Mouse (Mus musculus): Measurements from ENCODE around the gene Scaf1.
A peak's percentile ranks its signal among the peaks of the same experiment; 100 is the strongest.

Gene Scaf1

DNA sequence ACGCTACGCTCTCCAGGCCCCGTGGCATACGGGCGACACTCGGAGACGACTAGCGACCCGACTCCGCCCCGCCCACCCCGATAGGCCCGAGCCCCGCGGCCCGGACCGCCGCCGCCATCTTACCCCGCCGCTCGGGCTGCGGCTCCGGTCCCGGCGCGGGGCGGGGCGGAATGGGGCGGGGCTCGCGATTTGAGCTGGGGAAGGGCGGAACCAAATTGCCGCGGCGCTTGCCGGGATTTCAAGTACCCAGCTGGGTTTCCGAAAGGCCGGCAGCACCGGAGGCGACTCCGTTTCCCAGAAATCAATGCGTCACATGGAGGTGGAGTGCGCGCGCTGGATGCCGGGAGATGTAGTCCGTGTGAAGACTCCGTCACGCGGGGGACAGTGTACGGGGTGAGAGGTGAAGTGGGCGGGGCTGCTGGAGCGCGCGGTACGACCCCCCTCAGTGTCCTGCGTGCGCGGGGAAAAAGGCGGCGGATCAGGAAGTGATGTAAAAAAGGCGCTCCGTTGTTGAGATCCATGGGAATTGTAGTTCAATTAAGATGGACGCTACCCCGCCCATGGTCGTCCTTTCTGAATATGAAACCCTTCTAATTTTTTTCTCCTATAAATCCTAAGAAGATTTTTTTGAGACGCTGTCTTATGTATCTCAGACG lies at the start of gene Scaf1:
Gene Scaf1, minus strand, starts transcription at position 407 of the 656 bp plus-strand sequence.
- DNase-seq: peak; percentile 100

DNA sequence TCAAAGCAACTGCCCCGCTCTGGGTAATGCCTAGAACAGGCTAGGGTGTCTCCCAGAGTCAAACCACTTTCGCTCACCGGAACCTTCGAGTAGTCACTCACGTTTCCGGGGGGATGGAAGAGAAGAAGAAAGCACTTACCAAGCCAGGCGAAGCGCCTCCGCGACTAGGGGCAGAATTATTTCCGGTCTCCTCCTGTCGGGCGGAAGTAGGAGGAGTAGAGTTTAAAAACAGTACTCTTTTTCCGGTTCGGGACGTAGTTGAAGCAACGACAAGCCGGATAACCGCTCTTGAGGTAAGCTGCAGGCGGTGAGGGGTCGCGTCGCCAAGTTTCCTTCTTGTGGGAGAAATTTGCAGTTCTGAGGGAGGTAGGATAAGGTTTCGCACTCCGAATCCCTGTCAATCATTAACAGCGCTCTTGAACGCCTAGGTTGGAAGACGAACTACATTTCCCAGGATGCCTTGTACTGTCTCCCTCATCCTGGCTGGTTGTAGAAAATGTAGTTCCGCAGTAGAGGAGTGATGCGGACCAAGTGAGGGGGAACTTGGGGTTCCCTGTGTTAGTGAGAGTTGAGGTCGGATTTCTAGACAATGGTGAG lies 46.2 kb upstream of the Scaf1 start, which contains the start of the genes Nosip and Prrg2:
Gene Nosip, plus strand, starts transcription at position 191 of the 597 bp plus-strand sequence.
Gene Prrg2, minus strand, starts transcription at position 439 of the 597 bp plus-strand sequence.
- DNase-seq: peak; percentile 87 to 94

DNA sequence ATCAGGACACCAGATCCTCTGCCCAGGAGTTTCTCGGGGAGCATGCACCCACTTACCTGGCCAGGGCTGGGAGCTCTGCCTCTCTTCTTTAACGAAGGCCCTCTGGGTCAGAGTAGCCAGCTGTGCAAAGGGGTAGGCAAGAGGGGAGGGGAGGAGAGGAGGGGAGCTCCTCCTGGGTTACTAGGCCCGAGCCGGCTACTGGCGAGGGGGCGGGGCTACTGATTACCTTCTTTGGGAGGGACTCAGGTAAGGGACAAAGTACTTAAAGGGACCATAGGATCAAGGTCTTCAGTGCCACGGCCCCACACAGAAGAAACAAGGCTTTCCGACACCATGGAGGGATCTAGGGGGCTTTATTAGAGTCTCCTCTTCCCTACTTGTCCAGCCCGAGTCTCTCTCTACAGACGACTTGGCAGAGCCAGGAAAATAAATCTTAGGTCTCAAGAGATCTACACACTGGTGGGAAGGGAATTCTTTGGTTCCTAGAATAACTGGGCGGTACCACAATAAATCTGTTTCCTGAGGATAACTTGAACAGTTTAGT lies 45.4 kb upstream of the Scaf1 start:
- DNase-seq: peak in 1 of 2 experiments; percentile 46

DNA sequence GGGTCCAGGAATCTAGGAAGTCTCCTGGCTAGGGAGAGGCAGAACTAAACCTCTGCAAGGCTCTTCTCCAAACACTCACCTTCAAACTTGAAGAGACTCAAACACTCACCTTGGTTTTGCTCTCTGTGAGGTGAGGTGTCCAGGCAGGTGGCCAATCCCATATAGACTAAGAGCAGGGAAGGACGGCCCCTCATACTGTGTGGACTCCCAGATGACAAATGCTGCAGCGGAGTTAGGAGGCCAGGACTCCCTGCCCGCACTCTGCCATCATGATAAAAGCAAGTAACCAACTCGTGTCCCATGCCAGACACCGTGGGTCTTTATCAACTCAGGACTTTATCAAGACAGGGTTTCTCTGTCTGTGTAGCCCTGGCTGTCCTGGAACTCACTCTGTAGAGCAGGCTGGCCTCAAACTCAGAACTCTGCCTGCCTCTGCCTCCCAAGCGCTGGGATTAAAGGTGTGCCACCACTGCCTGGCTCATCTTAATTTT lies 44.5 kb upstream of the Scaf1 start:
- DNase-seq: no peak

DNA sequence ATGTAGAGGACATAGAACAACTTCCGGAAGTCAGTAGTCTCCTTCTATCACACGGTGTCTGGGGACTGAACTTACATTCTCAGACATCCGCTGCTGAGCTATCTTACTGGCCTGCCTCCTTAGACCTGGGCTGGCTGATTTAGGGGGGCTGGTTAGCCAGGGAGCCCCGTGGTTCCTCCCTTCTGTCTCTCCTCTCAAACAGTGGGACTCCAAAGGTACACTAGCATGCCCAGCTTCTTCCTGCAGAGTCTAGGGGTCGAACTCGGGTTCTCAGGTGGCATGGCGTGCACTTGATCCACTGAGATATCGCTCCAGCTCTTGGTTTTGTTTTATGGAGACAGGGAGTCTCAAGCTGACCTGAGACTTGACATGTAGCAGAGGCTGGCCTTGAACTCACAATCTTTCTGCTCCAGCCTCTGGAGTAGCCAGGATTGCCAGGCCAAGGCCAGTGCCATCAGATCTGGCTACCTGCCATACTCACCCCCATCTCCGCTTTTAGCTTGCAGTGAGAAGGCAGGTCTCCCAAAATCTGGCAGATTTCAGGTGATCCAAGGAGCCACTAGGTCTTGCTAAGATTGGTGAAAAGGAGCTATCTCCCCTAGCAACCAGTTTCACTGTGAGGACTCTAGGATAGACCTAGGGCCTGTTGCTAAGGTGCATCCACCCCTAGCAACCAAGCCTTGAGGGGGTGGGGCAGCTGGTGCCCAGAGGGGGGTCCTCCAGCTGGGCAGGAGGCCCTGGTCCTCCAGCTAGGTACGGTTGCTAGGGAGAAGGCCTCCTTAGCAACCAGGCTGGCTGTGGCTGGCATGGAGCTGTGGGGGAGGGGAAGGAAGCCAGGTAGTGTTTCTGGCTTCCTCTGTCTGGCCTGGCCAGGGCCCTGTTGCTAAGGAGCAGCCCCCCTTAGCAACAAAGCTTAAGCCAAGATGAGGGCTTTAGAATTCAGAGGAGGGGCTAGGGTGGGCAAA lies 42.7 kb upstream of the Scaf1 start:
- no peak for DNase-seq

DNA sequence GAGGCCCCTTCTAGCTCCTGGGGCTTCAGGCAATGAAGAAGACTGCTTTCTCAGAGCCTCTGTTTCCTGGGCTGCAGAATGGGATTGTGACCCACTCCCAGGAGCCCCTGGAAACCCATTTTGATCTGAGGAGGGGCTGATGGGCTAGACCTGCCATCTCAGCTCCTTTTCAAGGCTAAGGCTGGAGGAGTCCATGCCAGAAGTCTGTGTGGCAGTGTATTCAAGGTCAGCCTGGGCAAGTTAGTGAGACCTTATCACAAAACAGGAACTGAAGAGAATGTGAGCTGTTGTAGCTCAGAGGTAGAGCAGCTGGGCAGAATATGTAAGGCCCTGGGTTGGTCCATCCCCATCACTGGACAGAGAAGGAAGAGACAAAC lies 40.8 kb upstream of the Scaf1 start:
- no peak for DNase-seq

DNA sequence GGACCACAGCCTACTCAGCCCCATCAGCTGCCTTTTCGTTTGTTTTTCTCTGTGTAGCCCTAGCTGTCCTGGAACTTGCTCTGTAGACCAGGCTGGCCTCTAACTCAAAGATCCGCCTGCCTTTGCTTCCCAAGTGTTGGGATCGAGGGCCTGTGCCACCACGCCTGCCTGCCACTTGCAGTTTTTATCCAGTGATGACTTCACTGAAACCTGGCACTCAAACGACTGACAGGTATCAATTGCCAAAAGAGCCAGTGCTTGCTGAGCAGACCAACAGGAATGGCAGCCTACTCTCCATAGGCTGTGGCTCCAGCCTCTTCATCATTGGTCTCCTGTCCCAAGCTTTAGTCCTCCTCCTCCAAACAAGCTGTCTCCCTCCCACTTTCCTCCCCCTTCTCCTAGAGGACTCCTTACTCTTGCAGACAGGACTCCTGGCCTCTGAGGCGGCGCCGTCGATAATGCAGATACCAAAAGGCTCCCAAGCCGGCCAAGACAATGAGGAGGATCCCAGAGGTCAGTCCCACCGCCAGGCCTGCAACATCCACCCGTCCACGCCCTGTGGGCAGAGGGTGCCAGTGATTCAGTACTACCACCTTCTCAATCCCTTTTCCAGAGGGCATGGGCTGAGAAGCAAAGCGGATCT lies 40.3 kb upstream of the Scaf1 start:
- no peak for DNase-seq

DNA sequence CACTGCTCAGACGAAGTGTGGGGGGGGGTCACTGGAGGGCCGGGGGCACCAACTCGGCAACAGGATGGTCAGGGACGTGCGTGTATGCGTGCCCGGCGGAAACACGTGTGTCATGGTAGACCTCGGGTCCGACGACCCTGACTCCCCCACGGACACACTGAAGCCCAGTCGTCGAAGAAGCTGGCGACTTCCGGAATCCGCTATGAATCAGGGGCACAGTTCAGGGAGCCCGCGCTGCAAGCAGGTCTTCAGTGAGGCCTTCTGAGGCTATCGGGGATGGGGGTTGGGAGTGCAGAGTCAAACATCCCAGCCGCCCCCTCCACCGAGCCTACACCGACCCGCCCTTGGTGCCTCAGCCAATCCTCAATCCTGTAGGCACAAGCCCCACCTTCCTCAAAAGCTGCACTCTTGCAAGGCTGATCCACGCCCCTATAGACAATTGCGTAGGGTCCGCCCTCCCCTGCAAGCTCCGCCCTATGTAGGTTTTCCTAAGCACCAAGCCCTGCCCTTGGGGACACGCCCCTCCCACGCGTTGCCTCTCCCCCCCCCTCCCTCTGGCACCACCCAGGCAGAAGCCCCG lies 37.9 kb upstream of the Scaf1 start:
- DNase-seq: peak; percentile 97 to 99

DNA sequence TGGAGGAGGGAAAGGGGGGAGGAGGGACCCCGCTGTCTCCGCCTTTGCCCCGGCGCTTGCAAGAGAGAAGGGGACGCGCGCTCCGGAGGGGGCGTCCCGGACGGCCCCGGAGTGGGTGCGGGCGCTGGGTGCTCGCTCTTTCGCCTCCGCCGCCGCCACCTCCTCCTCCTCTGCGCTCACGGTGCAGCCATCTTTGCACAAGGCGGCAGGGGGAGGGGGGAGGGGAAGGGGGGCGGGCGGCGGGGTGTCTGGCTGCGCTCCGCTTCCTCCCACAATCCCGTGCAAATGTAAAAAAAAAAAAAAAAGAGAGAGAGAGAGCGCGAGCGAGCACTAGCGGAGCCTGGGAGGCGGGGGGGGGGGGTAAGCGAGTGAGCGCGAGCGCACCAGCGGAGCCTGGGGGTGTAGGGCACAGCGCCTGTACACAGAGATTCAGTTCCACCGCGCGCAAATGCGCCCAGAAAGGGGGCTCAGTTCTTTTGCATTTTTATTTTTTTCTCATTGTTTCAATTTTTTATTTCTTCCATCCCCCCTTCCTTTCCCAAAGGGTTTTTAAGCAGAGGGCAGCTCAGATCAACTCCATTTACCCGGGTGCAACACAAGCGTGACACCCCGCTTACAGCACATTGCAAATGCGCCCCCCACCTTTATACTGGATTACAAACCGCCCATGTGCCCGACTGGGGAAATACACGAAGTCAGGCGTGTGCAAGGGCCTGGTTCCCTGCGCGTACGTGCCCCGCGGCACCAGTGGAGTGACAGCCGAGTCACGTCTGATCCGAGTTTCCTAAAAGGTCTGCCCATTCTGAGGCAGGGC lies 37.2 kb upstream of the Scaf1 start:
- DNase-seq: peak; percentile 70 to 81

DNA sequence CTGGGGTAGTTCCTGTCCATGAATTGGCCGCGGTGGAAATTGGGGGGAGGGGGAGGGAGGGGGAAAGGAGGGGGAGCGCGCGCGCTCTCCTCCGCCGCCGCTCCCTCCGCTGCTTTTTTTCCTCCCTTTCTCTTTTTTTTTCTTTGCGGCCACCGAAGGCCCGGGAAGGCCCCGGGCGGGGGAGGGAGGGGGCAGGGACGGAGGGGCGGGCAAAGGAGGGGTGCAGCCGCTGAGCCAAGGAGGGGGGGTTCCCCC lies 36.6 kb upstream of the Scaf1 start, which contains the start of gene Prr12:
Gene Prr12, minus strand, starts transcription at position 20 of the 255 bp plus-strand sequence.
- DNase-seq: no peak

DNA sequence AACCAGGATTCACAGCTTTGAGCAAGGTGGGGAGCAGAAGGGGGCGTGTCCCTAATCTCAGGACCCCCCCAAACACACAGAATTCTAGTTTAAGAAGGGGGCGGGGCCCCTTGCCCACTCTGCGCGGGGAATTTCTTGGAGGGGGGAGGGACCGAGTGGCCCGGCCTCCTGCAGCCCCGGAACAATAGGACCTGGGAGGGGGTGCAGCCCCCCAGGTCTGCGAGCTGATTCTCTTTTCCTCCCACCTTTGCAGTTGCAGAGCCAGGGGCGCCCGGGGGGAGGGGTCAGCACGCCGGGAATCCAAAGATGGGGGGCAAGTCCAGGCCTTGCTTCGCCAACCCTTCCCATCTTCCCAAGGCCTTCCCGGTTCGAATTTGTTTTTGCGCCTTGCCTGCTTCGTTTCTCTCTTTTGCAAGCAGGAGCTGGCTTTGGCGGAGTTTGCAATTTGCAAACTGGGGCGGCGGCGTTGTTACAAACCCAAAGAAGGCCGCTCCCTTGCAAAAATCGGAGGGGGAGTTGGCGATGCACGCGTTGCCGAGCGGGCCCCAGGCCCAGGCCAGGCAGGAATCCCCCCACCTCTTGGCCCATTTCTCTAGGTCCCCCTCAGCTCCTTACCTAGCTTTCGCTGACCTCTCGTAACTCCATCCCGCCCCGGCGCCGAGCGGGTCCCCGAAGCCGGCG lies 36.2 kb upstream of the Scaf1 start:
- peak; percentile 42 to 59 for DNase-seq

DNA sequence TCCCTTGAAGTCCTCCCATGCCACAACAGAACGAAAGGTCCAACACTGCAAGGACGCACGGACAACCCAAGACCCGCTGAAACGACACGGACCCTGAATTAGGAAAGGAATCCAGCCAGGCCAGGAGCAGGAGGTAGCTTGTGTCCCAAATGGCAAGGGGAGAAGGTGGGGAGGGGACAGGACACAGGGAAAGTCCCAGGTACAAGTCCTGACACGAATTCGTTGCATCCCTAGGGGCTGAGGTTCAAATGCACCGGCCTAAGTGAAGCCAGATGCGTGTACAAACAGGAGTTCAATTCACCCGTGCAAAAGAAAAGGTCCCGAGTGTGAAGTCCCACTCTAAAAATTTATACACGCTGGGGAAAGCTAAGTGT lies 35.4 kb upstream of the Scaf1 start:
- no peak for DNase-seq

DNA sequence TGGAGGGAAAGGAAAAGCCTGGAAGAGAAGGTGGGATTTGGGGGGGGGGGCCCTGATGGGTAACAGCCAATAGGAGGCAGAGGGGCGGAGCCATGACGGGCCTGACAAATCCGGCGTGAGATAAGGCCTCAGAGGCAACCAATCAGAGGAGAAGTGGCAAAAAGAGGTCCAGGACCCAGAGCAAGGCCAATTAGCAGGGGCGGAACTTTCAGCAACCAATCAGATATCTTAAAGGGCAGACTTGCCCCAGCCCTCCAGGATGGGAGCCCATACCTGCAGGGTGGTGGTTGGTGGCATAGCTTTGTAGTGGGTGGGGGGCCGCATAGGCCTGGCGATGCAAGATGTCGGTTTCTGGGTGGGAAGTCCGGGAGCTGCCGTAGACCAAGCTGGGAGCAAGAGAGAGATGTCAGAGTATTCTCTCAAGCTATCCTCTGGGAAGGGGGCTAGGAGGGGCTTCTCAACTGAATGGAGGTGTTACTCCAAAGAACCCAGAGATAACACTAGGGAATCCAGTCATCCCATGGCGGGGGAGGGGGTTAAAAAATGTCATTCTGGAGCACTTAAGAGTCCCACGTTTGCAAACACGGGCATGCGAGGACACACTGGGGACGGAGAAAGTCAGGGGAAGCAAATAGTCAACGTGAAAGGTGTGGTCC lies 34.9 kb upstream of the Scaf1 start:
- DNase-seq: peak in 1 of 2 experiments; percentile 44

DNA sequence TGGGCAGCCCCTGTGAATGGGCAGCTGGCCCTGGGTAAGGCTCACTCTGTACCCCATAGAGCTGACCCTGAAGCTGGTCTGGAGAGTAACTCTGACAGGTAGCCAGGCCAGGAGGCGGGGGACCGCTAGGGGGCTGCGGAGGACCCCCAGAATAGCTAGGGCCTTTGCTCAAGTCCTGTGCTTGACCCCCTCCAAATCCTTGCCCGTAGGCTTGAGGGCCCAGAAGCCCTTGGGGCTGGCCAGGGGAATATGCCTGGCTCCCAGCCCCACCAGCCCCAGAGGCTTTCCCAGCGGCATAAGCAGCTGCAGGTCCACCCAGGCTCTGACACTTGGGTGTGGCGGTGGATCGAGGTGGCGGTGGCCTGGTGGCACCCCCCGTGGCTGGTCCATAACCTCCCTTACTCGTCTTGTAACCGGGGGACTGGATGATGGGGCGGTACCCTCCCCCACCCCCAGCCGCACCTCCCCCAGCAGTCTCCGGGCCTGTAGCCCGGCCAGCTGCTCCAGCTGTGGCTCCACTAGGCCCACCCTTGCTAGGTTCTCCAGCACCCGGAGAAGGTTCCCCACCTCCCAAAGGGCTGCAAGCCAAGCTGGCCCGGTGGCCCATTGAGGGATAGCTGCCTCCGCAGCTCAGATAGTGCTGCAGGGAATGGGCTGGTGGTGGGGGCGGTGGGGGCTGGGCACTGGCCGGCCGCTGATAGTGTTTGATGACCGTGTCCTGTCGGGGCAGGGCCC lies 32.9 kb upstream of the Scaf1 start:
- DNase-seq: no peak

DNA sequence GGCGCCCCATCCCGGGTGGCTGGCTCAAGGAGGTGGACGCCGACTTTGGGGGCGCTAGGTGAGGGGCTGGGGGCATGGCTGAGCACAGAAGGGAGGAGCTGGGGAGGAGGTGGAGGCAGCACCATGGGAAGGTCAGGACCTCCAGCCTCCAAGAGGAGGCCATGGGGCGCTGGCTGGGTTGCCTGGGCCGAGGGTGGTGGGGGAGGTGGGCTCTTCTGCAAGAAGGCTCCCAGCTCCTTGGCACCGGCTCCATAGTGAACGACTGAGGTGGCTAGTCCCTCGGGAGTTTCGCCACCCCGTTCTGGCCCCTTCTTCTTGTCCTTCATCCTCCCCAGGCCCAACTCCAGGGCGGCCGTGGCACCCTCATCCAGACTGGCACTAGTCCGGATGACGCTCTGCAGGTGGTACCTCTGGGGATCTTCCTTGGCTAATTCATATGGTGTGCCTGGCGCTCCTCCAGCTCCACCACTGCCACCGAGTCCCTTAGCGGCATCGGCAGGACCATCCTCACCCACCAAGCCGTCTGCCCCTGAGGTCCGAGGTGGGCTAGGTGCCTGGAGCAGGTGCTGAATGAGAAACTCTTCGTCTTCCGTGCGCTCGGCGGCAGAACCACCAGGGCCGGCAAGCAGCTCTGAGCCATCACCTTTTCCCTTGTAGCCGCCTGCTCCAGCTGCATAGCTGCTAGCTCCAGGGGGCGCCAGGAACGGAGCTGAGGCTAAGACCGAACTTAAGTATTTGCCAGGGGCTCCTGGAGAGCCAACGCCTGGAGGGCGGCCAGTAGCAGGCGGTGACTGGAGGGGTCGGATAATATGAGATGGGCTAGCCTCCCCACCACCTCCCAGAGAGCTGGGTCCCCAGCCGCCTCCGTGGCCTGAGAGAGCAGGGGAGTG lies 32.1 kb upstream of the Scaf1 start:
- no peak for DNase-seq

DNA sequence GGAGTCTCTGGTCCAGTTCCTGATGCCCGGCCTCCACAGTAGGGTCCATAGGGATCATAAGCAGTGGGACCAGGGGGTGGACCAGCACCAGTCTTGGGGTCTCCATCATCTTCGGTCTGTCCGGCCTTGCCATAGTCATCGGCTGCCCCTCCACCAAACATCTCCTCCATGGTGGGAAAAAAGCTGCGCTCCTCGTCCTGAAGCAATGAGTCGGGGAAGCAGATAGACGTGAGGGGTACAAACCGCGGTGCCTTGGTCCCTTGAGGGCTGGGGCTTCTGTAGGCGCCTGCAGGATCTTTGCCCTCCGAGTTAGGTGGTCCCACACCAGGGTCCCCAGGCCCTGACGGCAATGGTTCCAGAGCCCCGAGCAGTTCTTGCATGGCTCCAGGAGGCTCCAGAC lies 31.3 kb upstream of the Scaf1 start:
- no peak for DNase-seq

DNA sequence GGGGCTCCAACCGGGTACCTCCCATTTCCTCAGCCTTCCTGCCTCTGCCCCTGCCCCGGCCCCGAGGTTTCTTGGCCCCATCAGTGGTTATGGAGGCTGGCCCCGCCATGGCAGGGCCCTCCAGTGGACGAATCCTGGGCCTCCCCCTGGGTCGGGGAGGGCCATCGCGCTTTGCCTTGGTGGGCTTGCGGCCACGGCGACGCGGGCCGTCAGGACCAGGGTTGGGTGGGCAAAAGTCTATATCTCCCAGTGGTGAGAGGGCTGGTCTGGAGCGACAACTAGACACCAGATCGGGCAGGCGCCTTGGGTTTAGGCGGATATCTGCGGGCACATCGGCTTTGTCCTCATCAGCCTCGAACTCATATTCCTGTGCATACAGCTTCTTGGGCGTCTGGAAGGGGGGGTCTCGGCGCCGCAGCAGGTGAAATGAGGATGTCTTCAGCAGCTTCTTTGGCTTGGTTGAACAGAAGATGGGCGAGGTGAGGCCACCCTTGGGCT lies 30.7 kb upstream of the Scaf1 start:
- no peak for DNase-seq

DNA sequence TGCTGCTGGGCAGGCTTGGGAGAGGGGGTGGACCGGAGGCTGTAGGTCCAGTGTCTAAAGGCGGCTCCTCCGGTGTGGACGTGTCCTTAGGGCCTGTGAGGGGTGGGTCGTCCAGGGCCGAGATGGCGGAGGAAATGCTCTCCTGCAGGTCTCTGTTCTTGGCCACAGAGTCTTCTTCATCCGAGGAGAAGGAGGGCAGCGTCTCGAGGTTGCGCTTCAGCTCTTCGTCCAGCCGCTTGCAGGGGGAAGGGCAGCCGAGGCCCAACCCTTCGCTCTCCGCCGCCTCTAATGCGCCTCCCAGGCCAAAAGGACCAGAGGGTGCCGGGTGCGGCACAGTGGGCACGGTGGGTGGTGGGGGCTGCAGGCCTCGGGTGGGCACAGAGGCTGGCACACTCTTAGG lies 29.6 kb upstream of the Scaf1 start:
- no peak for DNase-seq

Measured in thymus, adult 18-20 months (tissue).